Mouse (Mus musculus) forebrain, embryonic 16.5 days (tissue): Measurements from ENCODE around the gene Hspg2. TPM values are rescaled to one million over a fixed set of nuclear protein-coding genes. Genes with fewer than 3 reads are reported as not detected.

ENCODE experiments used
- ATAC-seq: fragments of 200-750 bp; cut with Nextera tagmentation; 2 replicates; pipeline ENCODE4 v1.8.0; 2017; ENCODE audit warnings: mild to moderate bottlenecking, moderate library complexity
- H3K27ac ChIP-seq: fragments of 300-500 bp; sonication (generic); 2 replicates; pipeline ENCODE4 v1.5.1; 2014; ENCODE audit warnings: low read length, control low read depth
- H3K27me3 ChIP-seq: fragments of 300-500 bp; sonication (generic); replicated peaks from 2 replicates; pipeline ENCODE4 v1.6.1; 2014; ENCODE audit warnings: low read length; ENCODE audit not compliant: control insufficient read depth, insufficient read depth
- H3K36me3 ChIP-seq: fragments of 300-500 bp; sonication (generic); 2 replicates; pipeline ENCODE4 v1.6.1; 2014; ENCODE audit not compliant: control insufficient read depth, insufficient read depth
- H3K4me1 ChIP-seq: fragments of 300-500 bp; sonication (generic); replicated peaks from 2 replicates; pipeline ENCODE4 v1.6.1; 2014; ENCODE audit warnings: low read length; ENCODE audit not compliant: control insufficient read depth, insufficient read depth
- H3K4me2 ChIP-seq: fragments of 300-500 bp; sonication (generic); 2 replicates; pipeline ENCODE4 v1.6.1; 2014; ENCODE audit warnings: mild to moderate bottlenecking, low read length, control low read depth
- H3K4me3 ChIP-seq: fragments of 300-500 bp; sonication (generic); replicated peaks from 2 replicates; pipeline ENCODE4 v1.5.1; 2014; ENCODE audit warnings: mild to moderate bottlenecking, low read length, control low read depth
- H3K9ac ChIP-seq: fragments of 300-500 bp; sonication (generic); replicated peaks from 2 replicates; pipeline ENCODE4 v1.6.1; 2014; ENCODE audit warnings: low read depth, low read length, control low read depth
- H3K9me3 ChIP-seq: fragments of 300-500 bp; sonication (generic); 2 replicates; pipeline ENCODE4 v1.6.1; 2016; ENCODE audit warnings: low read length; ENCODE audit not compliant: control insufficient read depth
- WGBS: fragments of 180-500 bp; shearing (Covaris S2); extraction: QIAGEN DNeasy Blood & Tissue Kit; methylation state at CpG from one replicate; pipeline ENCODE4 v1.1.7; 2014; 5-methylcytosine and 5-hydroxymethylcytosine counted together
- polyA plus RNA-seq: library from polyadenylated mRNA; unstranded; fragments of >200 nt; fragmentation: Nextera tagmentation; extraction: Ambion mirVana; gene quantifications from 2 replicates; pipeline ENCODE4 v1.2.1, GENCODE M21; 2015

Gene Hspg2
- polyA plus RNA-seq, 1 experiment from 2014 or later = 3.2 TPM

- Histone ChIP-seq H3K27me3 (no peaks in the 10 kb centered on the region), H3K36me3 (no peaks in the 10 kb centered on the region), H3K9me3 (no peaks in the 10 kb centered on the region), H3K4me3 (no peak overlapping the region), H3K4me1 (no peaks in the 10 kb centered on the region), H3K4me2 (no peak overlapping the region), H3K27ac (no peak overlapping the region), H3K9ac (no peak overlapping the region)
- no peak for ATAC-seq
- 74% methylated on average over 7 of the region's 7 CpGs for WGBS
Measured at GRCm38 (mm10) chr4:137502801-137503200, 34.2 kb downstream of the Hspg2 start.

- no peak overlapping the region for H3K4me3 ChIP-seq
- no peaks in the 10 kb centered on the region for H3K27me3 ChIP-seq
- ATAC-seq = no peak
- H3K9me3 ChIP-seq = no peaks in the 10 kb centered on the region
- no peaks in the 10 kb centered on the region for H3K4me1 ChIP-seq
- no peaks in the 10 kb centered on the region for H3K36me3 ChIP-seq
- H3K9ac ChIP-seq = no peak overlapping the region
- no peak overlapping the region for H3K27ac ChIP-seq
- H3K4me2 ChIP-seq = no peak overlapping the region
- 74% methylated on average over 6 of the region's 6 CpGs for WGBS
Measured at GRCm38 (mm10) chr4:137503509-137503971, 35.0 kb downstream of the Hspg2 start.

- no peak for ATAC-seq
- no peak overlapping the region for H3K9ac ChIP-seq
- no peak overlapping the region for H3K4me2 ChIP-seq
- H3K4me3 ChIP-seq = no peak overlapping the region
- no peak overlapping the region for H3K27ac ChIP-seq
- no peaks in the 10 kb centered on the region for H3K36me3 ChIP-seq
- no peaks in the 10 kb centered on the region for H3K9me3 ChIP-seq
- H3K4me1 ChIP-seq = peaks cover 9% of the 10 kb centered on the region
- H3K27me3 ChIP-seq = no peaks in the 10 kb centered on the region
- 92% methylated on average over 10 of the region's 10 CpGs for WGBS
Measured at GRCm38 (mm10) chr4:137506629-137507028, 38.1 kb downstream of the Hspg2 start.

GRCm38 (mm10) chr4:137509528-137509927 is 41.0 kb downstream of the Hspg2 start:
- no peak overlapping the region for H3K27ac ChIP-seq
- H3K9ac ChIP-seq = no peak overlapping the region
- H3K4me1 ChIP-seq = peaks cover 9% of the 10 kb centered on the region
- no peaks in the 10 kb centered on the region for H3K9me3 ChIP-seq
- H3K27me3 ChIP-seq = no peaks in the 10 kb centered on the region
- no peak overlapping the region for H3K4me3 ChIP-seq
- ATAC-seq = no peak
- WGBS = 88% methylated on average over 9 of the region's 9 CpGs
- H3K4me2 ChIP-seq = no peak overlapping the region
- no peaks in the 10 kb centered on the region for H3K36me3 ChIP-seq

- Histone ChIP-seq H3K9me3 (no peaks in the 10 kb centered on the region), H3K27me3 (no peaks in the 10 kb centered on the region), H3K4me3 (no peak overlapping the region), H3K9ac (no peak overlapping the region), H3K27ac (no peak overlapping the region), H3K4me2 (no peak overlapping the region), H3K36me3 (no peaks in the 10 kb centered on the region), H3K4me1 (peaks cover 9% of the 10 kb centered on the region)
- peak; percentile 70 for ATAC-seq
- WGBS = 55% methylated on average over 14 of the region's 15 CpGs
Measured at GRCm38 (mm10) chr4:137510021-137510696, 41.6 kb downstream of the Hspg2 start.

- Histone ChIP-seq H3K4me1 (peaks cover 9% of the 10 kb centered on the region), H3K9me3 (no peaks in the 10 kb centered on the region), H3K36me3 (no peaks in the 10 kb centered on the region), H3K4me3 (no peak overlapping the region), H3K27me3 (no peaks in the 10 kb centered on the region), H3K27ac (no peak overlapping the region), H3K9ac (no peak overlapping the region), H3K4me2 (no peak overlapping the region)
- 81% methylated on average over 6 of the region's 6 CpGs for WGBS
- no peak for ATAC-seq
Measured at GRCm38 (mm10) chr4:137512897-137513296, 44.3 kb downstream of the Hspg2 start.

- Histone ChIP-seq H3K36me3 (no peaks in the 10 kb centered on the region), H3K4me3 (no peak overlapping the region), H3K9ac (no peak overlapping the region), H3K4me2 (no peak overlapping the region), H3K4me1 (no peaks in the 10 kb centered on the region), H3K9me3 (no peaks in the 10 kb centered on the region), H3K27ac (no peak overlapping the region), H3K27me3 (no peaks in the 10 kb centered on the region)
- no peak for ATAC-seq
- WGBS = 89% methylated on average over 36 of the region's 36 CpGs
Measured at GRCm38 (mm10) chr4:137517989-137518691, 49.6 kb downstream of the Hspg2 start.

GRCm38 (mm10) chr4:137518746-137519145 is 50.2 kb downstream of the Hspg2 start:
- Histone ChIP-seq H3K4me2 (no peak overlapping the region), H3K9me3 (no peaks in the 10 kb centered on the region), H3K27ac (no peak overlapping the region), H3K36me3 (no peaks in the 10 kb centered on the region), H3K4me1 (no peaks in the 10 kb centered on the region), H3K4me3 (no peak overlapping the region), H3K27me3 (no peaks in the 10 kb centered on the region), H3K9ac (no peak overlapping the region)
- WGBS = 88% methylated on average over 14 of the region's 14 CpGs
- ATAC-seq = no peak

- Histone ChIP-seq H3K36me3 (no peaks in the 10 kb centered on the region), H3K27ac (no peak overlapping the region), H3K4me1 (no peaks in the 10 kb centered on the region), H3K27me3 (no peaks in the 10 kb centered on the region), H3K4me2 (no peak overlapping the region), H3K4me3 (no peak overlapping the region), H3K9ac (no peak overlapping the region), H3K9me3 (no peaks in the 10 kb centered on the region)
- ATAC-seq = no peak
- 92% methylated on average over 5 of the region's 5 CpGs for WGBS
Measured at GRCm38 (mm10) chr4:137520346-137520745, 51.8 kb downstream of the Hspg2 start.
